Mouse (Mus musculus) midbrain, embryonic 14.5 days (tissue): ENCODE data around the gene Chsy1. TPM values are rescaled to one million over a fixed set of nuclear protein-coding genes. Genes with fewer than 3 reads are reported as not detected.

Source experiments
- ATAC-seq: fragments of 200-750 bp; cut with Nextera tagmentation; 2 replicates; pipeline ENCODE4 v1.8.0; 2017; ENCODE audit warnings: moderate number of reproducible peaks, moderate library complexity; ENCODE audit not compliant: low FRiP score, low TSS enrichment
- DNase-seq: peaks from one replicate; pipeline ENCODE4 v3.0.0-alpha.2; 2015
- H3K27ac ChIP-seq: fragments of 300-500 bp; sonication (generic); replicated peaks from 2 replicates; pipeline ENCODE4 v1.5.1; 2014; ENCODE audit warnings: mild to moderate bottlenecking, low read depth, low read length, moderate library complexity
- H3K27me3 ChIP-seq: fragments of 300-500 bp; sonication (generic); 2 replicates; pipeline ENCODE4 v1.6.1; 2014; ENCODE audit warnings: low read length, control low read depth, mixed read lengths; ENCODE audit not compliant: control insufficient read depth, insufficient read depth
- H3K36me3 ChIP-seq: fragments of 300-500 bp; sonication (generic); 2 replicates; pipeline ENCODE4 v1.6.1; 2014; ENCODE audit warnings: low read length, control low read depth; ENCODE audit not compliant: control insufficient read depth, insufficient read depth
- H3K4me1 ChIP-seq: fragments of 300-500 bp; sonication (generic); 2 replicates; pipeline ENCODE4 v1.6.1; 2014; ENCODE audit warnings: mild to moderate bottlenecking, antibody characterized with exemption, low read length, control low read depth; ENCODE audit not compliant: control insufficient read depth, insufficient read depth
- H3K4me2 ChIP-seq: fragments of 300-500 bp; sonication (generic); 2 replicates; pipeline ENCODE4 v1.6.1; 2014; ENCODE audit warnings: mild to moderate bottlenecking, low read length, moderate library complexity
- H3K4me3 ChIP-seq: fragments of 300-500 bp; sonication (generic); replicated peaks from 2 replicates; pipeline ENCODE4 v1.5.1; 2014; ENCODE audit warnings: low read depth, low read length
- H3K9ac ChIP-seq: fragments of 300-500 bp; sonication (generic); replicated peaks from 2 replicates; pipeline ENCODE4 v1.6.1; 2014; ENCODE audit warnings: mild to moderate bottlenecking, low read length, moderate library complexity
- H3K9me3 ChIP-seq: fragments of 300-500 bp; sonication (generic); 2 replicates; pipeline ENCODE4 v1.6.1; 2016; ENCODE audit warnings: low read length, control low read depth, mixed read lengths; ENCODE audit not compliant: control insufficient read depth
- WGBS: fragments of 180-500 bp; shearing (Covaris S2); extraction: QIAGEN DNeasy Blood & Tissue Kit; methylation state at CpG from one replicate; pipeline ENCODE4 v1.1.7; 2014; 5-methylcytosine and 5-hydroxymethylcytosine counted together
- polyA plus RNA-seq: library from polyadenylated mRNA; unstranded; fragments of >200 nt; fragmentation: Nextera tagmentation; extraction: Ambion mirVana; gene quantifications from 2 replicates; pipeline ENCODE4 v1.2.1, GENCODE M21; 2014

Gene Chsy1
- polyA plus RNA-seq, 1 experiment from 2014 or later: 16.0 TPM

DNA sequence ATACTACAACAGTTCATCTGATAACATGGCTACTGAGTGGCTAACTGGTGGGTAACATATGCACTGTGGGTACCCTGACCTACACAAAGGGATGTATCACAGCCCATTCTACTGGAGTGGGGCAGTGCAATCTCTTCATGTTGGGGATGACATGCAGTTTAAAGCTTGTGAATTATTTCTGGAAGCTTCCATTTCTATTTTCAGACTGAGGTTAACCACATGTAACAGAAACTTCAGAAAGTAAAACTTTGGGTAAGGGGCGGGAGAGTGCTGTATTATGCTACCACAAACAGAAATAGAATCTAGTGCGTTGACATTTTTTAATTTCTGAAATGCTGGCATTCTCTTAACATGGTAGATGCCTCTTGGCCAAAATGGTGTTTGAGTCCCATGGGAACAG lies 100.6 kb downstream of the Chsy1 start:
- Histone ChIP-seq H3K4me3 (no peak overlapping the region), H3K36me3 (no peaks in the 10 kb centered on the region), H3K27ac (no peak overlapping the region), H3K27me3 (no peaks in the 10 kb centered on the region), H3K4me2 (no peak overlapping the region), H3K9ac (no peak overlapping the region), H3K4me1 (no peaks in the 10 kb centered on the region), H3K9me3 (0 out of 2 replicates have a peak, but pooled peaks cover 3% of the 10 kb centered on the region)
- no peak for ATAC-seq
- WGBS: 89% methylated on average over 2 of the region's 2 CpGs
- no peak for DNase-seq

DNA sequence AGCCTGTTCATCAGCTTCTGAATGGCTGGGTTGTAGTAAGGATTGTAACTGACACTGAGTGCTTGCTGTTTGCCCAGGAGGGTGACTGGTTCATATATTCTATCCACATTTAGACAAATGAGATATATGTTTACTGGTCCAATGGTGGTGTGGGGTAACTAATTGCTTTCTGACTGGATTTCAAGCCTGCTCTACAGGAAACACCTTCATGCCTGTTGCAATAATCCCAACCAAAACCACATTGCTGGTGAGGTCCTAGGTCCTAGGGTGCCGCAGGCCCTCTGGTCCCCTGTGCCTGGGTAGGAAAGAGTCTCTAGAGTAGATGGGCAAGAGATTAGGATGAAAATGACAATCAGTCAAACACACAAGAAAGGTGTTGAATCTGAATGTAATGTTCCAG lies 103.6 kb downstream of the Chsy1 start:
- ATAC-seq (no peak), DNase-seq (no peak)
- Histone ChIP-seq H3K4me3 (no peak overlapping the region), H3K9me3 (no peaks in the 10 kb centered on the region), H3K4me1 (no peaks in the 10 kb centered on the region), H3K9ac (no peak overlapping the region), H3K27ac (no peak overlapping the region), H3K4me2 (no peak overlapping the region), H3K36me3 (no peaks in the 10 kb centered on the region), H3K27me3 (no peaks in the 10 kb centered on the region)
- 64% methylated on average over 1 of the region's 1 CpGs for WGBS

DNA sequence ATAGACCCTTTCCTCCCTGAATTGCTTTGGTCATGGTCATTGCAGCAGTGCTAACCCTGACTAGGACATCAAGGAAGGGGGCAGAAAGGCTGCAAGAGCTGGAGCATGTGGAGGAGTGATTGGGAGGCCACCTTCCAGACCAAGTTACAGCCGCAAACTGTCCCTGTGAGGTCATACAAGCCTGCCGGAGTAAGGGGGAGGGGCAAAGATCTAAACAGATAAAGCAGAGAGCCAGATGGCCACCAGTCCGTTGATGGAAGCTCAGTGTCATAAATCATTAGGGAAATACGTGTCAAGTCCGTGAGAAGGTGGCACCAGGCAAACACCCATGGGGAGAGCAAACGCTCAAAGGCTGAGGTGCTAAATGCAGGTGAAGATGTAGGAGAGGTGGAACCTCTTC lies 105.2 kb downstream of the Chsy1 start:
- DNase-seq (no peak), ATAC-seq (no peak)

DNA sequence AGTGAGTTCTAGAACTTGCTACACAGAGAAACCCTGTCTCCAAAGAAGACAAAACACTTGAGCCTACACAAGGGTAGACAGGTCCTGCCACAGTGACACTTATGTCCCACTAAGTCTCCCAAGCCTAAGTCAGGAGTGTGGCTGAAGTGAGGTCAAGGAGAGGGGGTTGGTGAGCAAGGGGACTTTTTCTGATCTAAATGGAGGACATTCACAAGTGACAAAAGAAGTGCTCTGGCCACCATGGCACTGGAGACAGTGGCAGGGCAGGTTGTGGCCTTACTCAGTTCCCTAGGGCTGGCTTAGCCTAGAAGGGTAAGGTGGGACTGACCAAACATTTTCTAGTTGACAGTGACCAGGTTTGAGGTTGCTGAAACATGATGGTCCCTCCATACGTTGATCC lies 106.6 kb downstream of the Chsy1 start:
- DNase-seq: no peak
- WGBS: 88% methylated on average over 1 of the region's 1 CpGs

More for the DNA sequence above, 105.2 kb downstream of the Chsy1 start:
- H3K9ac ChIP-seq: no peak overlapping the region
- H3K4me3 ChIP-seq: no peak overlapping the region
- WGBS: 78% methylated on average over 6 of the region's 6 CpGs
- H3K4me1 ChIP-seq: 0 out of 2 replicates have a peak, but pooled peaks cover 4% of the 10 kb centered on the region
- no peaks in the 10 kb centered on the region for H3K27me3 ChIP-seq
- no peak overlapping the region for H3K27ac ChIP-seq
- H3K9me3 ChIP-seq: no peaks in the 10 kb centered on the region
- no peak overlapping the region for H3K4me2 ChIP-seq
- no peaks in the 10 kb centered on the region for H3K36me3 ChIP-seq

DNA sequence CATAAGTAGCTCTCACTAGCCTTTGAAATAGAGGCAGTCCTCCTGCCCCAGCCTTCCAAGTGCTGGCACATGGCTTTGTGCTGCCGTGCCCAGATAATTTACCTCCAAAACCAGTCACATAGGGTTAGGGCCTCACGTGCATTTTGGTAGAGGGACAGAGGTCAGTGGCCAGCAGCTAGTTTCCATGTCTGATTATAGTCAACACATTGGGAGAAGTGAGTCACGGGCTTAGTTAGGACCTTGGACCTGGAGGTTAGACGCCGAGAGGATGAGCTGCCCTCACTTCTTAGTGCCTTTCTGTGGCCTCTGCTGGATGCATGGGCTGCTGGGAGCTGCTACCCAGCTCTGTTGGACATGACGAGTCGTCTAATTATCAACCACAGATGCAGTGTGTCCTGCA lies 107.7 kb downstream of the Chsy1 start:
- Histone ChIP-seq H3K9me3 (no peaks in the 10 kb centered on the region), H3K4me3 (no peak overlapping the region), H3K27ac (no peak overlapping the region), H3K9ac (no peak overlapping the region), H3K4me2 (no peak overlapping the region), H3K27me3 (no peaks in the 10 kb centered on the region), H3K4me1 (0 out of 2 replicates have a peak, but pooled peaks cover 4% of the 10 kb centered on the region), H3K36me3 (no peaks in the 10 kb centered on the region)
- no peak for ATAC-seq
- 72% methylated on average over 7 of the region's 7 CpGs for WGBS
- DNase-seq: no peak

More for the DNA sequence above, 106.6 kb downstream of the Chsy1 start:
- no peaks in the 10 kb centered on the region for H3K36me3 ChIP-seq
- H3K4me3 ChIP-seq: no peak overlapping the region
- H3K9ac ChIP-seq: no peak overlapping the region
- H3K9me3 ChIP-seq: no peaks in the 10 kb centered on the region
- no peak for ATAC-seq
- 0 out of 2 replicates have a peak, but pooled peaks cover 4% of the 10 kb centered on the region for H3K4me1 ChIP-seq
- H3K27me3 ChIP-seq: no peaks in the 10 kb centered on the region
- H3K27ac ChIP-seq: no peak overlapping the region
- H3K4me2 ChIP-seq: no peak overlapping the region

DNA sequence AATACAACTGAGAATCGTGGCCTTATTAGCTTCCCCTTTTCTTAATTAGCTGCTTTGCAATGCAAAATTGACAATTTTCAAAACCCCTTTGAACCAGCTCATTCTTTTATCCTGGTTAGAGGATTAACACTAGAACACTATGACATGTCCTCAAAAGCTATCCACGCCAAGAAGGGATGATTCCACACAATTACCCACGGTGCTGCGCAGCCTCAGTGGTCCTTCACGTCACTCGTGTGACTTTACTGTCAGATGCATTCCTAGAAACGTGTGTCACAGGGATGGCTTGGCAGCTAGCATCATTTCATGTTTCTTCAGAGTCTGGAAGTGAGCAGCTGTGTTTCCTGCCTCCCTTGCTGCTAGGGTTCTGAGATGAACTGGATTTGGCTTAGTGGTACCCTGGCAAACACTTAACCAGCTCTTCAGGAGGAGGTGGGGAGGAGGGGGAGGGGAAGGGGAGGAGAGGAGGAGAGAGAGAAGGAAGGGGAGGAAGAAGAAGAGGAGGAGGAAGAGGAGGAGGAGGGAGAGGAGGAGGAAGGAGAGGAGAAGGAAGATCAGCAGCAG lies 108.3 kb downstream of the Chsy1 start:
- ATAC-seq (no peak), DNase-seq (peak; percentile 50)
- Histone ChIP-seq H3K9ac (no peak overlapping the region), H3K36me3 (no peaks in the 10 kb centered on the region), H3K27ac (no peak overlapping the region), H3K9me3 (no peaks in the 10 kb centered on the region), H3K4me1 (0 out of 2 replicates have a peak, but pooled peaks cover 4% of the 10 kb centered on the region), H3K4me3 (no peak overlapping the region), H3K27me3 (no peaks in the 10 kb centered on the region), H3K4me2 (no peak overlapping the region)
- 43% methylated on average over 7 of the region's 7 CpGs for WGBS

DNA sequence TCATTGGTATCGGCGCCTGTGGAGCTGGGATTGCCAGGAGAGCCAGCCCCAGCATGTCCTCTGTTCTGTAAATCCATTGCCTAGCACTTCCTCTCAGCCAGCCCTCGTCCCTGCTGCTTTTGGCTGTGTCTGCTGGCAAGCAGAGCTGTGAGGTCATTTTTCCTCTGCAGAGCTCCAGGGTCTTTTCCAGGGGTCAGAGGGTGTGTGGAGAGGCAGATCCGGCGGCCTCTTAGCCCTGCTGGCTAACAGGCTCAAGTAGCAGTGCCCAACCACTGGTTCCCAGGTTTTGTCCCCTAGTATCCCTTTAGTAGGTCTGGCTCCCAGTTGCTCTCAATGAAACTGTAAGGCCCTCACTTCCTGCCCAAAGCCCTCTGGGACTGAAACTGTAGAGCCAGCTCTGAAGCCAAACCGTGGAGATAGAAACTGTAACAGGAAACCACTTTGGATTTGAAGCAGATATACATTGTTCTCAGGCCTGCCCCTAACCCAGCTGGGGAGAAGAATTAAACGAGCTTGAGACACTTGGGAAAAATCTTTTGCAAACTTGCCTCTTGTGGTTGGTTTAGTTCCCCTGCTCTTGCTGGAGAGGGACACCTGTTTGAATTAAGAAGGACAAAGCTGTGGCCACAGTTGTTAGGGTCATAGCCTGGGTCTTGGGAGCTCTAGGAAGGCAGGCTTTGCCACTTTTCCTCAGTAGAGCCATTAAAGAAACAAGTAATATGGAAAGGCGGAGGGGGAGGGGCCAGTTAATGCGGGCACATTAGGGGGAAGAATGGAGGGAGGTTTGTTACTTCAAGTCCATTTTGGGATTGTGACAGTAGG lies 109.1 kb downstream of the Chsy1 start:
- 0 out of 2 replicates have a peak, but pooled peaks cover 4% of the 10 kb centered on the region for H3K4me1 ChIP-seq
- no peaks in the 10 kb centered on the region for H3K27me3 ChIP-seq
- H3K36me3 ChIP-seq: no peaks in the 10 kb centered on the region
- no peak overlapping the region for H3K4me3 ChIP-seq
- ATAC-seq (no peak), DNase-seq (peak; percentile 22)
- H3K27ac ChIP-seq: no peak overlapping the region; the same call in 1 of the 2 replicates
- H3K4me2 ChIP-seq: no peak overlapping the region
- WGBS: 38% methylated on average over 9 of the region's 9 CpGs
- H3K9me3 ChIP-seq: no peaks in the 10 kb centered on the region
- H3K9ac ChIP-seq: no peak overlapping the region

DNA sequence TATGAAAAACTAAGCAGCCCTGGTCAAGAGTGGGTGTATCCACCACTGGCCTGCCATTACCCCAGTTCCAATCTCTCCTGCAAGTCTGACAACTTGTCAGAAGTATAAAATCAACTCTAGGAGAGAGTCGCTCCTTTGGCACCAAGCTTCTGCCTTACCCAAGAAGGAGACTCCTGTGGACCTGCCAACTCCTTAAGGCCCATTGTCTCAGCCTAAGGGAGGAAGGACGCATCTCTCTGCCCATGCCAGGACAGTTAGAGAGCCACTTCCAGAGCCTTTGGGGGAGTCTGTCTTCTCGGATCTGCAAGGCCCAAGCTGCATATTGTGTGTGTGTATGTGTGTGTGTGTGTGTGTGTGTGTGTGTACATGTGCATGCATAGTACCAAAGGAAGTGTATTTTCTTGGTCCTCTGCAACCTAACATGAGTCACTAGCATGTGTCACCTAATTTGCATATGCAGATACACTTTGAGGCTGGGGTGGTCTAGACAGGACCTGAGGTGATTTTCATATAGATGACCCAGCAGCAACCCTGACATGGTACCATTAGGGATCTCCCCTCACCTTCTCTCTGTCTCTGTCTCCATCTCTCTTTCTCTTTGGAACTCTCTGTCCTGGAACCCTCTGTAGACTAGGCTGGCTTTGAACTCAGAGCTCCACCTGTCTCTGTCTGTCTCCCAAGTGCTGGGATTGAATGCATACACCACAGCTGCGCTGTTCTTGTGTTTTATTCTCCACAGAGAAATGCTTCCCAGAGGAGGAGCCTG lies 109.9 kb downstream of the Chsy1 start:
- Histone ChIP-seq H3K36me3 (no peaks in the 10 kb centered on the region), H3K27me3 (no peaks in the 10 kb centered on the region), H3K9ac (no peak overlapping the region), H3K27ac (no peak overlapping the region), H3K4me3 (no peak overlapping the region), H3K4me2 (no peak overlapping the region), H3K9me3 (no peaks in the 10 kb centered on the region), H3K4me1 (0 out of 2 replicates have a peak, but pooled peaks cover 4% of the 10 kb centered on the region)
- ATAC-seq (no peak), DNase-seq (no peak)
- WGBS: 85% methylated on average over 4 of the region's 4 CpGs
